Mouse (Mus musculus) lung, adult 2 months (tissue): ENCODE data around the gene Pdhx.

Source experiments
- CTCF ChIP-seq: fragments of 200-500 bp; IDR thresholded peaks from 2 replicates; pipeline ENCODE4 v1.5.1; 2011; ENCODE audit warnings: mild to moderate bottlenecking, low read length, control low read depth; ENCODE audit not compliant: insufficient read depth
- POLR2A ChIP-seq: fragments of 200-500 bp; IDR thresholded peaks from 2 replicates; pipeline ENCODE4 v1.6.1; 2011; ENCODE audit warnings: low read depth, mild to moderate bottlenecking, control low read depth, low read length, borderline replicate concordance; ENCODE audit errors: extremely low read depth

DNA sequence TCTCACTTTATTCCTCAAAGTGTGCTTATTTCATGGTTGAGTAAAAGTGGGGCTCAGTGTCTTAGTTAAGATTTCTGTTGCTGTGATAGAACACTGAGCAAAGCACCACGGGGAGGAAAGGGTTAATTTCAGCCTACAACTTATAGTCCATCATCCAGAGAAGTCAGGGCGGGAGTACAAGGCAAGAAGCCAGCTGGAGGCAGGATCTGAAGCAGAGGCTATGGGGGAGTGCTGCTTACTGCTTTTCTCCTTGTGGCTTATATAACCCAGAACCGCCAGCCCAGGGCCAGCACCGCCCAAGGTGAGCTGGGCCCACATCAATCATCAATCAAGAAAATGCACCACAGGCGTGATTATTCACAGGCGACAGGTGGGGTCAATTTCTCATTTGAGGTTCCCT, 7.8 kb upstream of the Pdhx start:
- TF ChIP-seq CTCF = no peak
- no peak for TF ChIP-seq POLR2A
